12 mouse cellular contexts compared by ENCODE assay signal in the genomic region with DNA sequence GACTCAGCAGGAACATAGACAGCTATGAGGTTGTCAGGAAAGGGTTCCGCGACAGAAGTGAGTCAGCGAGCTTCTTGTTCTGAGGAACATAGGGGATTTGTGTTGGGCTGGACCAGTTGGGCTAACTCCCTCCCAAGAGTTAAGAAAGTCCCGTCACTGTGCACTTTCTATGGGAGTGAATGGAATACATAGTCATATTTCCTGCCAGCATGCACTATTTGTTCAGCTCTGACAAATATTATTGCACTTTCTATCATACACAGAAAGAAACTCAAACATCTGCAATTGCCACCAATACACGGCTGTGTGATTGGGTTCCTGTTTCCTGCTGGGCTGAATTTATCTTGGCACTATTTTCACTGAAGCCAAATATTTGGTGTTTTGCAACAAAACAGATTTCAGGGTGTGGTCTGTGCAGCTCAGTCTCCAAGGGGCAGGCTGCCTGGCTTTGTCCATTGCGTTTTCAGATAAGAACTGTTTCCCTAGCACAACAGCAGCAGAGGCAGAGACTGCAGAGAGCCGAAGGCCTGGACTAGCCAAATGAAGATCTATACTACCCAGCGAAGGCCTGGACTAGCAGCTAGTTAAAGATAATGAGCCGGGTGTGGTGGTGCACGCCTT. TPM values are rescaled to one million over a fixed set of nuclear protein-coding genes. Genes with fewer than 3 reads are reported as not detected.
DNase-seq lines count a peak whose midpoint lies in the region; ATAC-seq and TF ChIP-seq lines count a peak whose summit lies in the region.
"Had no signal": no experiment of that assay in that cellular context is flagged by ENCODE, and none has a peak within 500 bp of the region (broad histone marks: within the 10 kb centered on the region; RNA-seq: fewer than 3 reads in every experiment).

No protein-coding gene starts in this region.

- peak; percentile 26 for DNase-seq in adrenal gland, postnatal 14 days
- DNase-seq in adrenal gland, postnatal 4 days (ENCODE audit: low spot score in 2 of 2) = no peak
- DNase-seq in lung, postnatal 0 days (ENCODE audit: low spot score) = peak; percentile 62
- DNase-seq in cerebellum, postnatal 14 days = no peak
- DNase-seq in layer of hippocampus, adult 9-10 months (ENCODE audit: low spot score) = no peak
- DNase-seq: adrenal gland, postnatal 25 days had no signal

- H3K9ac ChIP-seq in ES-Bruce4 (ENCODE audit: low read depth, poor library complexity, severe bottlenecking) = no peak overlapping the region
- no peak overlapping the region for H3K9ac ChIP-seq in heart, embryonic 16.5 days (ENCODE audit: low read length)
- H3K9ac ChIP-seq in lung, postnatal 0 days (replicated peaks; ENCODE audit: low read depth) = no peak overlapping the region
- H3K9ac ChIP-seq in neural tube, embryonic 15.5 days (replicated peaks) = no peak overlapping the region
- H3K9ac ChIP-seq: embryonic facial prominence, embryonic 13.5 days; midbrain, embryonic 12.5 days had no signal

- H3K27ac ChIP-seq in ES-Bruce4 (ENCODE audit: insufficient read depth, low read length) = peak overlapping the region; percentile 69; the same call in 1 of the 2 replicates
- peak overlapping the region; percentile 35; the same call in 1 of the 2 replicates for H3K27ac ChIP-seq in heart, embryonic 16.5 days (ENCODE audit: low read length)
- no peak overlapping the region for H3K27ac ChIP-seq in lung, postnatal 0 days (ENCODE audit: low read length)
- no peak overlapping the region for H3K27ac ChIP-seq in neural tube, embryonic 15.5 days (replicated peaks)
- H3K27ac ChIP-seq: embryonic facial prominence, embryonic 13.5 days; left cerebral cortex, adult 2 months; midbrain, embryonic 12.5 days had no signal

- no peak overlapping the region for H3K4me3 ChIP-seq in ES-Bruce4 (ENCODE audit: low read depth, low read length)
- no peak overlapping the region for H3K4me3 ChIP-seq in heart, embryonic 16.5 days (ENCODE audit: low read length)
- no peak overlapping the region for H3K4me3 ChIP-seq in lung, postnatal 0 days (ENCODE audit: low read depth, low read length)
- no peak overlapping the region for H3K4me3 ChIP-seq in neural tube, embryonic 15.5 days (replicated peaks)
- H3K4me3 ChIP-seq: embryonic facial prominence, embryonic 13.5 days; left cerebral cortex, adult 2 months; midbrain, embryonic 12.5 days had no signal

- H3K9me3 ChIP-seq in ES-Bruce4 (replicated peaks; ENCODE audit: control insufficient read depth, insufficient read depth, low read length, poor library complexity, severe bottlenecking) = no peaks in the 10 kb centered on the region
- H3K9me3 ChIP-seq in heart, embryonic 16.5 days (replicated peaks; ENCODE audit: control insufficient read depth, low read length) = peaks cover 5% of the 10 kb centered on the region
- H3K9me3 ChIP-seq in lung, postnatal 0 days (ENCODE audit: low read length) = no peaks in the 10 kb centered on the region
- no peaks in the 10 kb centered on the region for H3K9me3 ChIP-seq in neural tube, embryonic 15.5 days (replicated peaks)

- TF ChIP-seq POLR2A in ES-Bruce4 (IDR thresholded peaks at IDR 0.05; ENCODE audit: insufficient read depth, low read length) = no peak

- ATAC-seq in heart, embryonic 16.5 days (replicated peaks; ENCODE audit: extremely low read depth, insufficient read depth, low FRiP score) = peak; percentile 60
- peak; percentile 66 for ATAC-seq in lung, postnatal 0 days
- no peak for ATAC-seq in neural tube, embryonic 15.5 days (ENCODE audit: low FRiP score)

- H3K4me2 ChIP-seq in heart, embryonic 16.5 days (ENCODE audit: low read depth, low read length) = no peak overlapping the region
- H3K4me2 ChIP-seq in lung, postnatal 0 days (replicated peaks; ENCODE audit: low read depth, low read length) = no peak overlapping the region
- no peak overlapping the region for H3K4me2 ChIP-seq in neural tube, embryonic 15.5 days
- H3K4me2 ChIP-seq: embryonic facial prominence, embryonic 13.5 days; midbrain, embryonic 12.5 days had no signal

- no peak for TF ChIP-seq CTCF in ES-Bruce4 (IDR thresholded peaks at IDR 0.05; ENCODE audit: low read depth, low read length)
- no peak for TF ChIP-seq CTCF in lung, postnatal 0 days (IDR thresholded peaks at IDR 0.05)

- WGBS in heart, embryonic 16.5 days = 72% methylated on average over 10 of the region's 10 CpGs
- 65% methylated on average over 10 of the region's 10 CpGs for WGBS in lung, postnatal 0 days
- 87% methylated on average over 10 of the region's 10 CpGs for WGBS in neural tube, embryonic 15.5 days

- H3K4me1 ChIP-seq in ES-Bruce4 (ENCODE audit: control insufficient read depth, insufficient read depth, low read length) = no peaks in the 10 kb centered on the region
- H3K4me1 ChIP-seq in heart, embryonic 16.5 days (ENCODE audit: control insufficient read depth, insufficient read depth, low read length) = no peaks in the 10 kb centered on the region
- H3K4me1 ChIP-seq in lung, postnatal 0 days (ENCODE audit: insufficient read depth, low read depth, low read length) = no peaks in the 10 kb centered on the region
- no peaks in the 10 kb centered on the region for H3K4me1 ChIP-seq in neural tube, embryonic 15.5 days
- H3K4me1 ChIP-seq: embryonic facial prominence, embryonic 13.5 days; midbrain, embryonic 12.5 days had no signal

- H3K27me3 ChIP-seq in ES-Bruce4 (ENCODE audit: control insufficient read depth, insufficient read depth, low read length, poor library complexity, severe bottlenecking) = no peaks in the 10 kb centered on the region
- no peaks in the 10 kb centered on the region for H3K27me3 ChIP-seq in heart, embryonic 16.5 days (ENCODE audit: control insufficient read depth, insufficient read depth, low read length)
- H3K27me3 ChIP-seq in lung, postnatal 0 days (replicated peaks; ENCODE audit: insufficient read depth, low read length) = no peaks in the 10 kb centered on the region
- peaks cover 18% of the 10 kb centered on the region for H3K27me3 ChIP-seq in neural tube, embryonic 15.5 days (replicated peaks)

- TF ChIP-seq EP300 in ES-Bruce4 (IDR thresholded peaks at IDR 0.05; ENCODE audit: insufficient read depth, low read depth, low read length) = no peak
- TF ChIP-seq EP300 in lung, postnatal 0 days (IDR thresholded peaks at IDR 0.05) = no peak

- no peaks in the 10 kb centered on the region for H3K36me3 ChIP-seq in ES-Bruce4 (ENCODE audit: control insufficient read depth, insufficient read depth, low read length, poor library complexity, severe bottlenecking)
- H3K36me3 ChIP-seq in heart, embryonic 16.5 days (ENCODE audit: control insufficient read depth, insufficient read depth) = no peaks in the 10 kb centered on the region
- H3K36me3 ChIP-seq in lung, postnatal 0 days (ENCODE audit: insufficient read depth, low read length) = no peaks in the 10 kb centered on the region
- no peaks in the 10 kb centered on the region for H3K36me3 ChIP-seq in neural tube, embryonic 15.5 days
- H3K36me3 ChIP-seq: embryonic facial prominence, embryonic 13.5 days; midbrain, embryonic 12.5 days had no signal

RNA-seq across cellular contexts. Expression of a gene that starts 9.1 kb away (rescaled TPM):
- 158 and 174 TPM in 2 replicates for total RNA-seq in adrenal gland, postnatal 14 days (2021)
- 100 to 1,000 TPM; 168 to 179 TPM for total RNA-seq in adrenal gland, postnatal 4 days (2021)
- 155 and 167 TPM in 2 replicates for polyA plus RNA-seq in ES-Bruce4 (2011; ENCODE audit: insufficient read depth, insufficient read length, low read depth, missing spikeins)
- polyA plus RNA-seq in heart, embryonic 16.5 days (2015; fragmentation: Nextera tagmentation; extraction: Ambion mirVana) = 57.7 and 66.7 TPM in 2 replicates
- 49.8 and 58.3 TPM in 2 replicates for polyA plus RNA-seq in lung, postnatal 0 days (2015; fragmentation: Nextera tagmentation; extraction: Ambion mirVana)
- 101 and 112 TPM in 2 replicates for polyA plus RNA-seq in neural tube, embryonic 15.5 days (2015; fragmentation: Nextera tagmentation; extraction: Ambion mirVana)

RNA-seq across cellular contexts. Expression of a gene that starts 10.3 kb away (rescaled TPM):
- 14.9 and 16.0 TPM in 2 replicates for total RNA-seq in adrenal gland, postnatal 14 days (2021)
- 10 to 100 TPM; 15.9 to 16.6 TPM for total RNA-seq in adrenal gland, postnatal 4 days (2021)
- polyA plus RNA-seq in ES-Bruce4 (2011; ENCODE audit: insufficient read depth, insufficient read length, low read depth, missing spikeins) = 24.5 and 26.4 TPM in 2 replicates
- polyA plus RNA-seq in heart, embryonic 16.5 days (2015; fragmentation: Nextera tagmentation; extraction: Ambion mirVana) = 13.3 and 15.0 TPM in 2 replicates
- polyA plus RNA-seq in lung, postnatal 0 days (2015; fragmentation: Nextera tagmentation; extraction: Ambion mirVana) = 9.5 and 11.1 TPM in 2 replicates
- polyA plus RNA-seq in neural tube, embryonic 15.5 days (2015; fragmentation: Nextera tagmentation; extraction: Ambion mirVana) = 14.3 and 16.0 TPM in 2 replicates

RNA-seq across cellular contexts. Expression of a gene that starts 39.6 kb away (rescaled TPM):
- total RNA-seq in adrenal gland, postnatal 14 days (2021) = not detected in 2 replicates
- total RNA-seq in adrenal gland, postnatal 4 days (2021) = under 1 TPM in 1 of 2 experiments, not detected in 1; 0.73 TPM
- polyA plus RNA-seq in ES-Bruce4 (2011; ENCODE audit: insufficient read depth, insufficient read length, low read depth, missing spikeins) = not detected in 2 replicates
- polyA plus RNA-seq in heart, embryonic 16.5 days (2015; fragmentation: Nextera tagmentation; extraction: Ambion mirVana) = 0.55 TPM in 1 of 2 replicates, not detected in the other
- polyA plus RNA-seq in lung, postnatal 0 days (2015; fragmentation: Nextera tagmentation; extraction: Ambion mirVana) = 0.06 TPM in 1 of 2 replicates, not detected in the other
- polyA plus RNA-seq in neural tube, embryonic 15.5 days (2015; fragmentation: Nextera tagmentation; extraction: Ambion mirVana) = 0.13 and 0.65 TPM in 2 replicates
- total RNA-seq: adrenal gland, postnatal 25 days had no signal

Comparison
In these comparisons a context has a peak if more than half of its experiments do, and no peak if none do; other contexts are left out.
1. DNase-seq: peak in adrenal gland, postnatal 14 days (single experiment) and lung, postnatal 0 days (single experiment); none in adrenal gland, postnatal 4 days (0 of 2), cerebellum, postnatal 14 days (0 of 2) and layer of hippocampus, adult 9-10 months (single experiment).
2. H3K27ac ChIP-seq: peak in ES-Bruce4 (single experiment) and heart, embryonic 16.5 days (single experiment); none in lung, postnatal 0 days (single experiment) and neural tube, embryonic 15.5 days (single experiment).